Mouse (Mus musculus): Measurements from ENCODE around the gene Pank3. TPM values are rescaled to one million over a fixed set of nuclear protein-coding genes. Genes with fewer than 3 reads are reported as not detected.
A peak's percentile ranks its signal among the peaks of the same experiment; 100 is the strongest.
"Not testable (repeated sequence)": the region's sequence is repeated elsewhere in the genome, so short reads cannot be mapped to it uniquely, and the experiment has no call there.

Gene Pank3
- total RNA-seq, 2 experiments from 2014 or later: 29.3 to 50.2 TPM

- ATAC-seq (ENCODE audit: poor library complexity, severe bottlenecking): peak; percentile 85
Observed at GRCm38 (mm10) chr11:35838345-35839338, 69.4 kb downstream of the Pank3 start.

DNA sequence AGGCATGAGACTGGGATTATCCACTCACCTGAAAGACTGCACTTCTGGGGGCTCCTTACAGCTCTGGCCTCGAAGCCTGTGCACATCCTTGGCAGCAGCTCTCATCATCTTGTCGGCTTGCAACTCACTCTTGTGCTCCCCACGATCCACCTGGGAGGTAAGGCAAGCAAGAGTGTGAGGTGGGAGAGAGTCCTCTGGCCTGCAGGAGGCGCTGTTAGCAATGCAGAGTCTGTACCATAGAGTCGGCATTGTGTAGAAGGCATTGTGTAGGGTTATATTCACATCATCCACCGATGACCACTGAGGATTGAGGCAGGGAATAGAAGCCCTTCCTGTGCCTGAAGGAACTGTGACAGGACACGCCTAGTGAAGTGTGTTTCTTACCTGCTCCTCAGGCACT, 71.0 kb downstream of the Pank3 start:
- ATAC-seq (ENCODE audit: poor library complexity, severe bottlenecking): no peak

GRCm38 (mm10) chr11:35840806-35841205, 71.5 kb downstream of the Pank3 start:
- not testable (repeated sequence) for ATAC-seq (ENCODE audit: poor library complexity, severe bottlenecking)

Other genes with a start within 250 kb of the Pank3 start
- gene Fbll1, start 29.4 kb downstream of the Pank3 start, total RNA-seq (2015): not detected in 2 replicates
- gene Fbll1, start 29.4 kb downstream of the Pank3 start, total RNA-seq (2017): not detected in 2 replicates
- gene Rars, start 65.0 kb downstream of the Pank3 start, total RNA-seq (2015): 60.7 and 63.5 TPM in 2 replicates
- gene Rars, start 65.0 kb downstream of the Pank3 start, total RNA-seq (2017): 52.0 and 60.3 TPM in 2 replicates
- not detected in 2 replicates for gene Wwc1, start 211.0 kb downstream of the Pank3 start, total RNA-seq (2015)
- not detected in 2 replicates for gene Wwc1, start 211.0 kb downstream of the Pank3 start, total RNA-seq (2017)

All from megakaryocyte, adult 5-6 weeks (primary cell).